Mouse (Mus musculus): ENCODE data around the gene Klc2. TPM values are rescaled to one million over a fixed set of nuclear protein-coding genes. Genes with fewer than 3 reads are reported as not detected.

Gene Klc2
- polyA plus RNA-seq (2012; rRNA removed) = 22.3 and 26.2 TPM in 2 replicates

GRCm38 (mm10) chr19:5118384-5118698, at the start of gene Klc2:
Gene Klc2, minus strand, starts transcription at chr19:5118560.

GRCm38 (mm10) chr19:5106731-5107191, 11.6 kb downstream of the Klc2 start, which contains the start of gene Rab1b:
Gene Rab1b, minus strand, starts transcription at chr19:5107072.

GRCm38 (mm10) chr19:5098363-5099143, 19.8 kb downstream of the Klc2 start, which contains the start of gene Cnih2:
Gene Cnih2, minus strand, starts transcription at chr19:5098521.

GRCm38 (mm10) chr19:5087884-5088728, 30.3 kb downstream of the Klc2 start, which contains the start of gene Yif1a:
Gene Yif1a, plus strand, starts transcription at chr19:5088538.

GRCm38 (mm10) chr19:5085145-5085863, 33.1 kb downstream of the Klc2 start, which contains the start of gene Tmem151a:
Gene Tmem151a, minus strand, starts transcription at chr19:5085531.

GRCm38 (mm10) chr19:5067867-5068569, 50.3 kb downstream of the Klc2 start, which contains the start of gene Cd248:
Gene Cd248, plus strand, starts transcription at chr19:5068078.

Other genes with a start within 250 kb of the Klc2 start
- 1.5 and 5.9 TPM in 2 replicates for gene Actn3, start 240.7 kb downstream of the Klc2 start, polyA plus RNA-seq (2012; rRNA removed)
- gene Zdhhc24, start 239.9 kb downstream of the Klc2 start, polyA plus RNA-seq (2012; rRNA removed) = 12.6 and 15.1 TPM in 2 replicates
- gene Bbs1, start 211.9 kb downstream of the Klc2 start, polyA plus RNA-seq (2012; rRNA removed) = 1.3 and 1.4 TPM in 2 replicates
- gene Dpp3, start 190.3 kb downstream of the Klc2 start, polyA plus RNA-seq (2012; rRNA removed) = 105 and 113 TPM in 2 replicates
- gene Peli3, start 175.4 kb downstream of the Klc2 start, polyA plus RNA-seq (2012; rRNA removed) = 2.4 and 2.7 TPM in 2 replicates
- gene Mrpl11, start 156.4 kb downstream of the Klc2 start, polyA plus RNA-seq (2012; rRNA removed) = 5.0 and 6.0 TPM in 2 replicates
- 2.9 and 3.7 TPM in 2 replicates for gene Npas4, start 128.2 kb downstream of the Klc2 start, polyA plus RNA-seq (2012; rRNA removed)
- gene Slc29a2, start 94.7 kb downstream of the Klc2 start, polyA plus RNA-seq (2012; rRNA removed) = 4.5 and 5.5 TPM in 2 replicates
- 9.1 and 12.1 TPM in 2 replicates for gene B4gat1, start 79.7 kb downstream of the Klc2 start, polyA plus RNA-seq (2012; rRNA removed)
- 0.42 and 2.6 TPM in 2 replicates for gene AC124502.3, start 79.7 kb downstream of the Klc2 start, polyA plus RNA-seq (2012; rRNA removed)
- gene Brms1, start 77.2 kb downstream of the Klc2 start, polyA plus RNA-seq (2012; rRNA removed) = 70.6 and 73.0 TPM in 2 replicates
- 15.4 and 15.8 TPM in 2 replicates for gene Rin1, start 68.1 kb downstream of the Klc2 start, polyA plus RNA-seq (2012; rRNA removed)
- 17.7 and 19.4 TPM in 2 replicates for gene Cd248, start 50.5 kb downstream of the Klc2 start, polyA plus RNA-seq (2012; rRNA removed)
- gene Tmem151a, start 33.0 kb downstream of the Klc2 start, polyA plus RNA-seq (2012; rRNA removed) = 55.2 and 81.3 TPM in 2 replicates
- gene Yif1a, start 30.0 kb downstream of the Klc2 start, polyA plus RNA-seq (2012; rRNA removed) = 124 and 160 TPM in 2 replicates
- gene Cnih2, start 20.0 kb downstream of the Klc2 start, polyA plus RNA-seq (2012; rRNA removed) = 1.8 and 2.7 TPM in 2 replicates
- gene Rab1b, start 11.5 kb downstream of the Klc2 start, polyA plus RNA-seq (2012; rRNA removed) = 130 and 151 TPM in 2 replicates
- 8.3 and 8.5 TPM in 2 replicates for gene Pacs1, start 154.6 kb upstream of the Klc2 start, polyA plus RNA-seq (2012; rRNA removed)
- 56.0 and 68.1 TPM in 2 replicates for gene Sf3b2, start 176.9 kb upstream of the Klc2 start, polyA plus RNA-seq (2012; rRNA removed)
- gene Gal3st3, start 179.8 kb upstream of the Klc2 start, polyA plus RNA-seq (2012; rRNA removed) = 0.16 and 0.17 TPM in 2 replicates
- gene Catsper1, start 217.2 kb upstream of the Klc2 start, polyA plus RNA-seq (2012; rRNA removed) = not detected in 2 replicates
- 375 and 786 TPM in 2 replicates for gene Cst6, start 231.0 kb upstream of the Klc2 start, polyA plus RNA-seq (2012; rRNA removed)
- 12.8 and 13.9 TPM in 2 replicates for gene Eif1ad, start 248.2 kb upstream of the Klc2 start, polyA plus RNA-seq (2012; rRNA removed)
- gene Banf1, start 248.6 kb upstream of the Klc2 start, polyA plus RNA-seq (2012; rRNA removed) = 79.4 and 85.3 TPM in 2 replicates